Mouse (Mus musculus) hindbrain, postnatal 0 days (tissue): ENCODE data around the gene Ncam1. TPM values are rescaled to one million over a fixed set of nuclear protein-coding genes. Genes with fewer than 3 reads are reported as not detected.

ENCODE experiments used
- ATAC-seq: fragments of 200-750 bp; cut with Nextera tagmentation; 2 replicates; pipeline ENCODE4 v1.8.0; 2017; ENCODE audit warnings: mild to moderate bottlenecking, moderate TSS enrichment, moderate library complexity
- DNase-seq: peaks from one replicate; pipeline ENCODE4 v3.0.0-alpha.2; 2015; ENCODE audit warnings: low spot score
- H3K27ac ChIP-seq: fragments of 300-500 bp; sonication (generic); 2 replicates; pipeline ENCODE4 v1.5.1; 2014; ENCODE audit warnings: mild to moderate bottlenecking
- H3K27me3 ChIP-seq: fragments of 300-500 bp; sonication (generic); 2 replicates; pipeline ENCODE4 v1.6.1; 2014; ENCODE audit warnings: low read length, mixed read lengths; ENCODE audit not compliant: insufficient read depth
- H3K36me3 ChIP-seq: fragments of 300-500 bp; sonication (generic); 2 replicates; pipeline ENCODE4 v1.6.1; 2014; ENCODE audit warnings: low read length, mixed read lengths; ENCODE audit not compliant: insufficient read depth
- H3K4me1 ChIP-seq: fragments of 300-500 bp; sonication (generic); 2 replicates; pipeline ENCODE4 v1.6.1; 2014; ENCODE audit warnings: antibody characterized with exemption, low read length, mixed read lengths; ENCODE audit not compliant: insufficient read depth
- H3K4me2 ChIP-seq: fragments of 300-500 bp; sonication (generic); 2 replicates; pipeline ENCODE4 v1.6.1; 2014; ENCODE audit warnings: low read depth, mild to moderate bottlenecking, low read length, moderate library complexity, mixed read lengths
- H3K4me3 ChIP-seq: fragments of 300-500 bp; sonication (generic); 2 replicates; pipeline ENCODE4 v1.5.1; 2014; ENCODE audit warnings: low read length
- H3K9ac ChIP-seq: fragments of 300-500 bp; sonication (generic); replicated peaks from 2 replicates; pipeline ENCODE4 v1.6.1; 2014; ENCODE audit warnings: mild to moderate bottlenecking, low read length, moderate library complexity, mixed read lengths
- H3K9me3 ChIP-seq: fragments of 300-500 bp; sonication (generic); 2 replicates; pipeline ENCODE4 v1.6.1; 2016; ENCODE audit warnings: low read length, mixed read lengths
- CTCF ChIP-seq: IDR thresholded peaks from 2 replicates; pipeline ENCODE4 v1.5.1; 2016; ENCODE audit warnings: antibody characterized with exemption, control low read depth, low read depth
- WGBS: fragments of 180-500 bp; shearing (Covaris S2); extraction: QIAGEN DNeasy Blood & Tissue Kit; methylation state at CpG from one replicate; pipeline ENCODE4 v1.1.7; 2014; 5-methylcytosine and 5-hydroxymethylcytosine counted together
- polyA plus RNA-seq: library from polyadenylated mRNA; unstranded; fragments of >200 nt; fragmentation: Nextera tagmentation; extraction: Ambion mirVana; gene quantifications from 2 replicates; pipeline ENCODE4 v1.2.1, GENCODE M21; 2015
- total RNA-seq: library from RNA; depleted of rRNA; stranded (reverse); fragments of >200 nt; gene quantifications from 2 replicates; pipeline ENCODE4 v1.2.3, GENCODE M21; 2014

Ncam1 gene
- total and polyA plus RNA-seq, 2 experiments from 2014 or later, result 411 to 414 TPM

DNA sequence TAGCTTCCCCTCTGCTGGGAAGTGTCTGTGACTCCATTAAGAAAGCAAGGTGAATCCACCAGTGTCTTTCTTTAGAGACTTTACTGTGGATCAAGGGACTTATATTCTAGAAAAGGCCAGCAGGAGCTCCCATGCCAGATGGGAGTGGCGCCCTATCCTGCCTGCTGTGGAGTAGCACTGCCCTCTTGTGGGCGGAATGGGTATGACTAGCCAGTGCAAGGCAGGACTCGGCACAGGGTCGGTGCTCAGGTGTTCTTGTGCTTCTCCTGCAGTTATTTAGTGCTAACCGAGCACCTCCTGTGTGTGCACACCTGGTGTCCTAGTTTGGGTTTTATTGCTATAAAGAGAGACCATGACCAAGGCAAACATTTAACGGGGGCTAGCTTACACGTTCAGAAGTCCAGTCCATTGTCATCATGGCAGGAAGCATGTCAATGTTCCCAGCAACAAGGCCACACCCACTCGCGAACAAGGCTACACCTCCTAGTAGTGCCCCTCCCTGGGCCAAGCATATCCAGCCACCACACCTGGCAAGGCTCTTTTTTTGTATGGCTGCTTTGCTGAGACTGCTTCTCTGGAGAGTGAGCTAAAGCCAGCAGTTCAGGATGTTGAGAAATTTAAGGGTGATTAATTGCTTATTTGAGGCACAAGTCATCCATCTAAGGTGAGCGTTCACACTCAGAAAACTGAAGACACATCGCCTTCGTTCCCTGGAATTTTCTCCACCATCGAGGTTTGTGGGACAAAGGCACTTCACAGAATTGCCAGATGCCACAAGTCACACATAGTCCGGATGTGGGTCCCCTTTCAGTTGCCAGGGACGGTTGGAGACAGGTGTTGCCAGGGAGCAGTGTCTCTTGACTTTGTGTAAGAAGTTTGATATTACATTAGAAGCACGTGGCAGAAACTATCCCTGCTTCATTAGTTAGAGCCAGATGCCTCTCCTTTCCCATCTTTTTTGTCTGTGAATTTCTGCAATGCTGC lies 309.5 kb downstream of the Ncam1 start:
- Histone ChIP-seq H3K9ac (no peak overlapping the region), H3K27me3 (no peaks in the 10 kb centered on the region), H3K9me3 (no peaks in the 10 kb centered on the region), H3K4me2 (peak overlapping the region; percentile 28; the same call in 1 of the 2 replicates), H3K4me1 (no peaks in the 10 kb centered on the region), H3K36me3 (no peaks in the 10 kb centered on the region), H3K27ac (no peak overlapping the region), H3K4me3 (no peak overlapping the region)
- WGBS, result 32% methylated on average over 16 of the region's 16 CpGs
- DNase-seq (peak; percentile 89), ATAC-seq (peak; percentile 64)
- TF ChIP-seq CTCF, result peak; percentile 100

DNA sequence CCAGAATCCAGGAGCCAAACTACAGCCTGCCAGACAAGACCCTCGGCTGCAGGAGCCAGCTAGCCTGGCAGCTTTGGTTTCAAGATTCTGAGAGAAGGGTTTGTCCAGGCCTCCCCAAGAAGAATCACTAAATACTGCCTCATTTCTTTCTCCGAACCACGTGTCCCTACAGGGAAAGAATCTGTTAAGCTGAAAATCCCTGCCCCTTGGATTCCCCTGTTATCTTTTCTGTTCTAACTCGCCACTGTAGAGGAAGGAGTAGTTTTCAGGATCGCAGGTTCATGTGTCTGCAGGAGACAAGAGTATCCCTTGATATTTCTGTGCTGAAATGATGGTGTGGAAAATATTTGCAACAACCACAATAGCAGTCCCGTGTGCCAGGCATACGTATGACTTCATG lies 310.5 kb downstream of the Ncam1 start:
- no peak for DNase-seq
- no peak for ATAC-seq
- Histone ChIP-seq H3K36me3 (no peaks in the 10 kb centered on the region), H3K4me3 (no peak overlapping the region), H3K9ac (no peak overlapping the region), H3K27ac (no peak overlapping the region), H3K4me2 (no peak overlapping the region), H3K27me3 (no peaks in the 10 kb centered on the region), H3K9me3 (no peaks in the 10 kb centered on the region), H3K4me1 (no peaks in the 10 kb centered on the region)
- no peak for TF ChIP-seq CTCF
- 75% methylated on average over 7 of the region's 7 CpGs for WGBS

DNA sequence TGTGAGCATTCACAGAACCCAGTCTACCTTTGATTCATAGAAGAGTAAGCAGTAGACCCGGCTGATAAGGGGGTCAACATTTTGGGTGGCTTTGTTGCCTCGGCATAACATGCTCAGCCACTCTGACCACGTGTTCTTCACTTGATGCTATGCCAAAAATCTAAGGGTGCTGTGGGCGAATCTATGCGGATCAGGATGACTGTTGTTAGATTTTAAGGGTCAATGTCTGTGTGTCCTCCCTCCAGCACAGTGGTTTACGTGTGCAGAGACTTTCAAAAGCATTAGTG lies 311.1 kb downstream of the Ncam1 start:
- Histone ChIP-seq H3K9ac (no peak overlapping the region), H3K4me1 (no peaks in the 10 kb centered on the region), H3K9me3 (no peaks in the 10 kb centered on the region), H3K4me3 (no peak overlapping the region), H3K27ac (no peak overlapping the region), H3K36me3 (no peaks in the 10 kb centered on the region), H3K27me3 (no peaks in the 10 kb centered on the region), H3K4me2 (no peak overlapping the region)
- 86% methylated on average over 6 of the region's 6 CpGs for WGBS
- ATAC-seq (no peak), DNase-seq (no peak)
- no peak for TF ChIP-seq CTCF

GRCm38 (mm10) chr9:49486805-49487656 lies 311.7 kb downstream of the Ncam1 start:
- Histone ChIP-seq H3K4me1 (no peaks in the 10 kb centered on the region), H3K27ac (no peak overlapping the region), H3K4me3 (no peak overlapping the region), H3K9me3 (no peaks in the 10 kb centered on the region), H3K9ac (no peak overlapping the region), H3K4me2 (no peak overlapping the region), H3K36me3 (no peaks in the 10 kb centered on the region), H3K27me3 (no peaks in the 10 kb centered on the region)
- DNase-seq, result no peak
- WGBS, result 71% methylated on average over 9 of the region's 9 CpGs
- no peak for TF ChIP-seq CTCF
- ATAC-seq, result no peak

DNA sequence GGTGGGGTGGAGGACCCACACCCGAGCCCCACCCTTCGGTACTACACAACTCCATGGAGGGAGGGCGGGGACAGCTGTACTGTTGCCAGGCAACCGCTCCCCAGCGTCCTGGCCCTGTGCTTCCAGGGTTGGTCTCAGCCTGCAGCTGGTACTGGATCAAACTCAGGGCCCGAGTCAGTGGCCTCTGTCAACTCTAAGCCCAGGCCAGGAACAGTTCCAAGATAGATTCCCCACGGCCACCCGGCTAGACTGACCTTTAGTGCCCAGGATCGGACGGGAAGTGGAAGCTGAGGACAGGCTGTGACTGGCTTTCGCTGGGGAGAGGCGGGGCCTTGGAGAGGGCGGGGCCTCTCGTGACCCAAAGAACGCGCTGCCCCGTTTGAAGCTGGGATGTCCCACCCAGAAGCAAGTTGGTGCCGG lies 312.8 kb downstream of the Ncam1 start, which contains the start of gene Ttc12:
Gene Ttc12, minus strand, starts transcription at position 334 of the 420 bp plus-strand sequence.
- ATAC-seq (peak; percentile 91), DNase-seq (peak; percentile 70)
- Histone ChIP-seq H3K27ac (no peak within 1 kb of the TSS), H3K9ac (peak within 1 kb of the TSS; percentile 41; the same call in 1 of the 2 replicates), H3K4me3 (peak within 1 kb of the TSS; percentile 46), H3K4me1 (no peaks in the 10 kb centered on the region), H3K27me3 (no peaks in the 10 kb centered on the region), H3K36me3 (no peaks in the 10 kb centered on the region), H3K9me3 (no peaks in the 10 kb centered on the region), H3K4me2 (peak within 1 kb of the TSS; percentile 76)
- under 1% methylated on average over 18 of the region's 18 CpGs for WGBS
- TF ChIP-seq CTCF, result no peak

GRCm38 (mm10) chr9:49485250-49485891 lies 313.4 kb downstream of the Ncam1 start:
- 3% methylated on average over 21 of the region's 21 CpGs for WGBS
- H3K27me3 ChIP-seq, result no peaks in the 10 kb centered on the region
- peak; percentile 69 for ATAC-seq
- no peaks in the 10 kb centered on the region for H3K9me3 ChIP-seq
- no peaks in the 10 kb centered on the region for H3K36me3 ChIP-seq
- H3K4me2 ChIP-seq, result peak overlapping the region; percentile 76
- DNase-seq, result peak; percentile 78
- peak overlapping the region; percentile 41; the same call in 1 of the 2 replicates for H3K9ac ChIP-seq
- no peak overlapping the region for H3K27ac ChIP-seq
- H3K4me3 ChIP-seq, result peak overlapping the region; percentile 46
- no peaks in the 10 kb centered on the region for H3K4me1 ChIP-seq
- TF ChIP-seq CTCF, result peak; percentile 76
